Mouse (Mus musculus) heart, adult 11 months (tissue): ENCODE measurements around the gene Fbxw11.
"Not testable (repeated sequence)": the region's sequence is repeated elsewhere in the genome, so short reads cannot be mapped to it uniquely, and the experiment has no call there.

Source experiments
- DNase-seq: peaks from one replicate; pipeline ENCODE4 v3.0.0; 2022

Gene Fbxw11

GRCm38 (mm10) chr11:32642249-32642876 is at the start of gene Fbxw11:
TSS of gene Fbxw11 (plus strand) at chr11:32642724.
- peak; percentile 99 for DNase-seq

- no peak for DNase-seq
Measured at GRCm38 (mm10) chr11:32593081-32593480, 49.4 kb upstream of the Fbxw11 start.

GRCm38 (mm10) chr11:32594122-32594521 is 48.4 kb upstream of the Fbxw11 start:
- DNase-seq = no peak

- no peak for DNase-seq
Measured at GRCm38 (mm10) chr11:32600371-32600770, 42.2 kb upstream of the Fbxw11 start.

- DNase-seq = peak; percentile 97
Measured at GRCm38 (mm10) chr11:32601528-32602323, 40.8 kb upstream of the Fbxw11 start.

GRCm38 (mm10) chr11:32604663-32605062 is 37.9 kb upstream of the Fbxw11 start:
- DNase-seq = peak; percentile 94

- DNase-seq = peak; percentile 98
Measured at GRCm38 (mm10) chr11:32605131-32605860, 37.2 kb upstream of the Fbxw11 start.

- DNase-seq = no peak
Measured at GRCm38 (mm10) chr11:32605907-32606306, 36.6 kb upstream of the Fbxw11 start.

GRCm38 (mm10) chr11:32607319-32607718 is 35.2 kb upstream of the Fbxw11 start:
- peak; percentile 95 for DNase-seq

- DNase-seq = no peak
Measured at GRCm38 (mm10) chr11:32610616-32611015, 31.9 kb upstream of the Fbxw11 start.

- DNase-seq = no peak
Measured at GRCm38 (mm10) chr11:32612304-32612703, 30.2 kb upstream of the Fbxw11 start.

- DNase-seq = no peak
Measured at GRCm38 (mm10) chr11:32614463-32614862, 28.1 kb upstream of the Fbxw11 start.

GRCm38 (mm10) chr11:32615561-32615960 is 27.0 kb upstream of the Fbxw11 start:
- DNase-seq = no peak

- no peak for DNase-seq
Measured at GRCm38 (mm10) chr11:32616091-32616490, 26.4 kb upstream of the Fbxw11 start.

- DNase-seq = no peak
Measured at GRCm38 (mm10) chr11:32618036-32618435, 24.5 kb upstream of the Fbxw11 start.

GRCm38 (mm10) chr11:32618641-32619040 is 23.9 kb upstream of the Fbxw11 start:
- not testable (repeated sequence) for DNase-seq

GRCm38 (mm10) chr11:32619257-32619816 is 23.2 kb upstream of the Fbxw11 start:
- peak; percentile 99 for DNase-seq

GRCm38 (mm10) chr11:32619866-32620456 is 22.6 kb upstream of the Fbxw11 start:
- no peak for DNase-seq

GRCm38 (mm10) chr11:32621831-32622478 is 20.6 kb upstream of the Fbxw11 start:
- peak; percentile 92 for DNase-seq

GRCm38 (mm10) chr11:32622479-32623190 is 19.9 kb upstream of the Fbxw11 start:
- no peak for DNase-seq

- peak; percentile 97 for DNase-seq
Measured at GRCm38 (mm10) chr11:32623236-32623635, 19.3 kb upstream of the Fbxw11 start.

GRCm38 (mm10) chr11:32623912-32624311 is 18.6 kb upstream of the Fbxw11 start:
- no peak for DNase-seq
